Mouse (Mus musculus): ENCODE results near the gene Adcyap1.

DNA sequence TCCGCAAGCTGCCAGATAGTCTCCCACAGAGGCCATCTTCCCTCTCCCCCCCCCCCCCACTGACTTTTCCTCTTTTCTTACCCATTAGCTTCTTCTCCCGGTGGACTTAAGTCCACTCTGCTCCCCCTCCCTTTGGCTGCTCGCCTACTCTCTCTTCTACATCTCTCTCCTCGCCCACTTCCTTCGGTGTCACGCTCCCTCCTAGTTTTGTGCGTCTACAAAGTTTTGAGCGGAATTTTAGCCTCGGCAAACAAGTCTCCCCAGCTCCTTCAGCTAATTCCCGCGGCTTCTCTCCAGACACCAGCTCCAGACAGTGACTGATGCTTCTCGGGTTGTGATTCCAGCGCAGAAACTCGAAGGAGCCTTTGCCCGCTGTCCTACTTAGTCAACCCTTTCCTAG is 401 bp downstream of the Adcyap1 start:
- TF ChIP-seq POLR2A (IDR thresholded peaks at IDR 0.05; ENCODE audit: control insufficient read depth, extremely low read depth, insufficient read depth, low read length, poor library complexity) (no peak), CTCF (IDR thresholded peaks at IDR 0.05; ENCODE audit: borderline replicate concordance, control insufficient read depth, extremely low read depth, insufficient read depth, low read length, poor library complexity) (no peak)

Data from thymus, adult 2 months (tissue).